Mouse (Mus musculus) limb, embryonic 14.5 days (tissue): Measurements from ENCODE around the gene Phip. TPM values are rescaled to one million over a fixed set of nuclear protein-coding genes. Genes with fewer than 3 reads are reported as not detected.
A peak's percentile ranks its signal among the peaks of the same experiment; 100 is the strongest.

Source experiments
- ATAC-seq: fragments of 200-750 bp; cut with Nextera tagmentation; 2 replicates; pipeline ENCODE4 v1.8.0; 2017; ENCODE audit warnings: low read depth, moderate number of reproducible peaks, moderate TSS enrichment; ENCODE audit not compliant: low FRiP score
- DNase-seq: peaks from one replicate; pipeline ENCODE4 v3.0.0-alpha.2; 2015; ENCODE audit warnings: low spot score
- H3K27ac ChIP-seq: fragments of 300-500 bp; sonication (generic); replicated peaks from 2 replicates; pipeline ENCODE4 v1.5.1; 2014; ENCODE audit warnings: low read depth, mild to moderate bottlenecking, low read length, moderate library complexity, mixed read lengths
- H3K27me3 ChIP-seq: fragments of 300-500 bp; sonication (generic); 2 replicates; pipeline ENCODE4 v1.6.1; 2014; ENCODE audit warnings: low read length, mixed read lengths; ENCODE audit not compliant: control insufficient read depth, insufficient read depth
- H3K36me3 ChIP-seq: fragments of 300-500 bp; sonication (generic); 2 replicates; pipeline ENCODE4 v1.6.1; 2014; ENCODE audit warnings: mild to moderate bottlenecking, low read length, moderate library complexity, mixed read lengths; ENCODE audit not compliant: control insufficient read depth, insufficient read depth
- H3K4me1 ChIP-seq: fragments of 300-500 bp; sonication (generic); 2 replicates; pipeline ENCODE4 v1.6.1; 2014; ENCODE audit warnings: antibody characterized with exemption, low read length, mixed read lengths; ENCODE audit not compliant: control insufficient read depth, insufficient read depth
- H3K4me2 ChIP-seq: fragments of 300-500 bp; sonication (generic); replicated peaks from 2 replicates; pipeline ENCODE4 v1.6.1; 2014; ENCODE audit warnings: low read depth, mild to moderate bottlenecking, low read length, moderate library complexity; ENCODE audit not compliant: severe bottlenecking
- H3K4me3 ChIP-seq: fragments of 300-500 bp; sonication (generic); replicated peaks from 2 replicates; pipeline ENCODE4 v1.5.1; 2014; ENCODE audit warnings: low read length
- H3K9ac ChIP-seq: fragments of 300-500 bp; sonication (generic); 2 replicates; pipeline ENCODE4 v1.6.1; 2014; ENCODE audit warnings: mild to moderate bottlenecking, low read depth, low read length, moderate library complexity; ENCODE audit not compliant: severe bottlenecking
- H3K9me3 ChIP-seq: fragments of 300-500 bp; sonication (generic); 2 replicates; pipeline ENCODE4 v1.6.1; 2016; ENCODE audit warnings: low read length; ENCODE audit not compliant: control insufficient read depth
- POLR2A ChIP-seq: fragments of 200-500 bp; IDR thresholded peaks from 2 replicates; pipeline ENCODE4 v1.8.0; 2012; ENCODE audit warnings: inconsistent platforms, mild to moderate bottlenecking, moderate library complexity, borderline replicate concordance; ENCODE audit not compliant: insufficient read depth, insufficient read length; ENCODE audit errors: extremely low read depth
- WGBS: fragments of 180-500 bp; shearing (Covaris S2); extraction: QIAGEN DNeasy Blood & Tissue Kit; methylation state at CpG from one replicate; pipeline ENCODE4 v1.1.7; 2014; 5-methylcytosine and 5-hydroxymethylcytosine counted together
- polyA plus RNA-seq, 2 experiments: library from polyadenylated mRNA; depleted of rRNA in 1 of 2; stranded (reverse) in 1 of 2; unstranded in 1 of 2; fragments of >200 nt; fragmentation: Nextera tagmentation in 1 of 2; extraction: Ambion mirVana in 1 of 2; gene quantifications; 2 replicates each; pipeline versions ENCODE4 v1.2.1 to v1.2.3; 2012 to 2014

Phip gene
- polyA plus RNA-seq, 2 experiments = 16.9 to 84.1 TPM

DNA sequence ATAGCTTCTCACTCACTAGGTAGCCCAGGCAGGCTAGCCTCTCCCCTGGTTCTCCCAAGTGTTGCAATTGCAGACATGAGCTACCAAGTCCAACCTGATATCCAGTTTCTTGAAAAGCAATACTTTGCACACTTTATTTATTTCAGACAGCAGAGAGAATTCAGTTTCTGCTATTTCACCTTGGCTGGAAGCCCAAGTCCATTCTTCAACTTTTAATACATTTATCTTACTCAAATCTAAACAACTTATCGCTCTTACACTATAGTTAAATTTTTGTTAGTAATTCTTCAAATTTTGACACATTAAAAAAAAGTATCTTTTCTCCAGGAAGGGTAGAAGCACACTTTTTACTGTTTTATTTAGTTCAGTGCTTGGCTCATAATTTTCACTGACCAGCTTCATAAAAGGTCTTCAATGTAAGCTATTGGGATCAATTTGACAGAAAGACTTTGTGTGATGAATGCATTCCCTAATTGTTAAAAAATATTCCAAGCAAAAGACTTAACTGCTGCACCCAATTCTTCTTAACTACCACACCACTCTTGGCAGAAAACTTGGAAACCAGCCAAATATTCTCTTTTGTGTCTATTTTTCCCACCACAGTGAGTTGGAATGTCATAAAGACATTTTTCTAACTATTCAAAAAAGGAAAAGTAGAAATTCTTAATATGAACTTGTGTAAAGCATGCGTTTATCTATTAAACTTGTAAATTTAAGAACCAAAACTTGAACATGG, 22.6 kb upstream of the Phip start:
- Histone ChIP-seq H3K27ac (no peak overlapping the region), H3K4me2 (no peak overlapping the region), H3K36me3 (no peaks in the 10 kb centered on the region), H3K9ac (no peak overlapping the region), H3K27me3 (no peaks in the 10 kb centered on the region), H3K9me3 (no peaks in the 10 kb centered on the region), H3K4me3 (no peak overlapping the region), H3K4me1 (no peaks in the 10 kb centered on the region)
- WGBS = 76% methylated on average over 2 of the region's 2 CpGs
- ATAC-seq (no peak), DNase-seq (peak; percentile 13)
- TF ChIP-seq POLR2A = no peak

- DNase-seq = peak; percentile 26
- Histone ChIP-seq H3K4me2 (peak overlapping the region; percentile 67), H3K9me3 (no peaks in the 10 kb centered on the region), H3K4me3 (peak overlapping the region; percentile 95), H3K9ac (0 out of 2 replicates have a peak overlapping the region, but pooled peaks have one; percentile 26), H3K36me3 (no peaks in the 10 kb centered on the region), H3K27ac (no peak overlapping the region), H3K4me1 (peaks cover 3% of the 10 kb centered on the region), H3K27me3 (no peaks in the 10 kb centered on the region)
- no peak for ATAC-seq
- TF ChIP-seq POLR2A = no peak
- WGBS = 5% methylated on average over 5 of the region's 5 CpGs
Measured at GRCm38 (mm10) chr9:82976936-82977335, 1.6 kb upstream of the Phip start.

GRCm38 (mm10) chr9:82976219-82976618, 903 bp upstream of the Phip start:
- Histone ChIP-seq H3K27me3 (no peaks in the 10 kb centered on the region), H3K36me3 (no peaks in the 10 kb centered on the region; the same call in 1 of the 2 replicates), H3K9me3 (no peaks in the 10 kb centered on the region), H3K27ac (peak overlapping the region; percentile 100), H3K4me1 (peaks cover 7% of the 10 kb centered on the region), H3K4me2 (peak overlapping the region; percentile 67), H3K4me3 (peak overlapping the region; percentile 95), H3K9ac (peak overlapping the region; percentile 95)
- peak; percentile 8 for DNase-seq
- ATAC-seq = no peak
- no peak for TF ChIP-seq POLR2A
- WGBS = 1% methylated on average over 9 of the region's 9 CpGs

DNA sequence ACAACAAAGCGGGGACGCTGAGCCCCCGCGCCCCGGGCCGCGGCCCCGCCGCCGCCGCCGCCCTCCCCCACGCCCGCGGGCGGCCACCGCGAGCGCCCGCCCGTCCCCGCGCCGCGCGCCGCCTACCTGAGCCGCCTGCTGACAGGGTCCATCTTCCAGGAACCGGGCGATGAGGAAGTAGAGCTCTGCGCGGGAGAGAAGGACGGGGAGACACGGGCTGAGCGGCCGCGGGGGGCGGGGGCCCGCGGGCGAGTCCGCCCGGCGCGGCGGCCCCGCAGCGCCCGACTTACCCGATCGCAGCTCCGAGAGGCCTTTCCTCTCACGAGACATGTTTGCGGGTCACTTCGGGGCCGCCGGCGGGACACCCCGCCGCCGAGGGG, 364 bp downstream of the Phip start:
- Histone ChIP-seq H3K27ac (peak overlapping the region; percentile 100), H3K9ac (peak overlapping the region; percentile 95), H3K36me3 (peaks cover 3% of the 10 kb centered on the region; the same call in 1 of the 2 replicates), H3K4me3 (peak overlapping the region; percentile 95), H3K4me2 (peak overlapping the region; percentile 67; the same call in 1 of the 2 replicates), H3K4me1 (peaks cover 7% of the 10 kb centered on the region), H3K9me3 (no peaks in the 10 kb centered on the region), H3K27me3 (no peaks in the 10 kb centered on the region)
- DNase-seq (no peak), ATAC-seq (peak; percentile 3)
- WGBS = 0% methylated on average over 28 of the region's 61 CpGs
- no peak for TF ChIP-seq POLR2A

GRCm38 (mm10) chr9:82974187-82974861, 992 bp downstream of the Phip start:
- WGBS = under 1% methylated on average over 55 of the region's 75 CpGs
- DNase-seq (peak; percentile 93), ATAC-seq (peak; percentile 74)
- Histone ChIP-seq H3K4me3 (peak overlapping the region; percentile 95), H3K36me3 (peaks cover 4% of the 10 kb centered on the region), H3K27ac (peak overlapping the region; percentile 100), H3K9me3 (no peaks in the 10 kb centered on the region), H3K4me1 (peaks cover 7% of the 10 kb centered on the region), H3K4me2 (peak overlapping the region; percentile 67), H3K9ac (peak overlapping the region; percentile 95), H3K27me3 (no peaks in the 10 kb centered on the region)
- TF ChIP-seq POLR2A = peak; percentile 61; the same call in 1 of the 2 replicates
